In genomic region chr15:9074671-9075070, GRCm38 (mm10) we compare ENCODE assay signal across 1 mouse cellular context.
TF ChIP-seq lines count a peak whose summit lies in the region.

No protein-coding gene starts in this region.

TF ChIP-seq in MEL, 35 proteins besides CTCF, POLR2A, EP300 and RAD21 (continued from another document):
- TF ChIP-seq UBTF (IDR thresholded peaks at IDR 0.05; ENCODE audit: borderline replicate concordance, insufficient read depth, low read depth, low read length): no peak; the same call in 1 of the 2 replicates
- TF ChIP-seq ETS1 (IDR thresholded peaks at IDR 0.05; ENCODE audit: low read depth, low read length): peak; percentile 96
- TF ChIP-seq POLR2AphosphoS2 (IDR thresholded peaks at IDR 0.05; ENCODE audit: low read length): no peak; the same call in 1 of the 2 replicates
- no peak for TF ChIP-seq SMC3 (IDR thresholded peaks at IDR 0.05; ENCODE audit: low read depth, low read length)
- TF ChIP-seq POLR2AphosphoS5 (IDR thresholded peaks at IDR 0.05; ENCODE audit: borderline replicate concordance, low read depth, low read length): no peak
- TF ChIP-seq MYB (IDR thresholded peaks at IDR 0.05; ENCODE audit: low read depth, low read length): peak; percentile 98
- no peak; the same call in 1 of the 2 replicates for TF ChIP-seq ZMIZ1 (IDR thresholded peaks at IDR 0.05; ENCODE audit: low read depth, low read length)
- peak; percentile 100 for TF ChIP-seq TAL1 (IDR thresholded peaks at IDR 0.05; ENCODE audit: low read length)
- no peak for TF ChIP-seq GABPA (IDR thresholded peaks at IDR 0.05; ENCODE audit: low read depth, low read length)
- TF ChIP-seq ELF1 (IDR thresholded peaks at IDR 0.05; ENCODE audit: low read depth, low read length): no peak
- TF ChIP-seq CHD1 (IDR thresholded peaks at IDR 0.05; ENCODE audit: low read depth, low read length): no peak
- TF ChIP-seq NRF1 (IDR thresholded peaks at IDR 0.05; ENCODE audit: insufficient read depth, low read depth, low read length, poor library complexity, severe bottlenecking): no peak
- no peak for TF ChIP-seq USF2 (IDR thresholded peaks at IDR 0.05; ENCODE audit: borderline replicate concordance in 1 of 2, insufficient read depth in 1 of 2, low read depth in 1 of 2, low read length in 2 of 2)
- TF ChIP-seq GATA1 (IDR thresholded peaks at IDR 0.05; ENCODE audit: low read depth, low read length): peak; percentile 98
TF ChIP-seq in MEL: peak in this region for 14.
